Mouse (Mus musculus) MEL (cell line): ENCODE results near the gene Smarcb1. TPM values are rescaled to one million over a fixed set of nuclear protein-coding genes. Genes with fewer than 3 reads are reported as not detected.

Source experiments
- DNase-seq: peaks from one replicate; pipeline ENCODE4 v3.0.0; 2011; ENCODE audit warnings: low read depth, low spot score
- H3K27ac ChIP-seq: 2 replicates; pipeline ENCODE4 v1.5.1; 2012; ENCODE audit warnings: low read depth, mild to moderate bottlenecking, control low read depth, low read length, moderate library complexity; ENCODE audit not compliant: control insufficient read depth
- H3K27me3 ChIP-seq, 2 experiments: fragments of 150-350 bp in 1 of 2; sonication (generic) in 1 of 2; 2 replicates each; pipeline ENCODE4 v1.6.1; 2012; ENCODE audit warnings: low read length in 2 of 2, mild to moderate bottlenecking in 2 of 2, improper control_type of control experiment in 1 of 2, moderate library complexity in 1 of 2; ENCODE audit not compliant: insufficient read depth in 2 of 2, control insufficient read depth in 1 of 2
- H3K36me3 ChIP-seq, 2 experiments: 2 replicates each; pipeline ENCODE4 v1.6.1; 2012 to 2014; ENCODE audit warnings: low read length in 2 of 2, improper control_type of control experiment in 1 of 2, inconsistent platforms in 1 of 2, mild to moderate bottlenecking in 1 of 2; ENCODE audit not compliant: insufficient read depth in 2 of 2, control insufficient read depth in 1 of 2
- H3K4me1 ChIP-seq, 2 experiments: fragments of 150-350 bp in 1 of 2; sonication (generic) in 1 of 2; 2 replicates each; pipeline ENCODE4 v1.6.1; 2012; ENCODE audit warnings: low read length in 2 of 2, improper control_type of control experiment in 1 of 2, mild to moderate bottlenecking in 1 of 2; ENCODE audit not compliant: insufficient read depth in 2 of 2, control insufficient read depth in 1 of 2
- H3K4me3 ChIP-seq, 2 experiments: fragments of 150-350 bp in 1 of 2; sonication (generic) in 1 of 2; 2 replicates each; pipeline ENCODE4 v1.5.1; 2012; ENCODE audit warnings: low read depth in 2 of 2, low read length in 2 of 2, mild to moderate bottlenecking in 2 of 2, moderate library complexity in 2 of 2, control low read depth in 1 of 2, improper control_type of control experiment in 1 of 2; ENCODE audit not compliant: control insufficient read depth in 1 of 2, insufficient read depth in 1 of 2
- H3K79me2 ChIP-seq: 2 replicates; pipeline ENCODE4 v1.6.1; 2012; ENCODE audit warnings: mild to moderate bottlenecking, low read length, moderate library complexity; ENCODE audit not compliant: control insufficient read depth, poor library complexity, insufficient read depth
- H3K9ac ChIP-seq: 2 replicates; pipeline ENCODE4 v1.6.1; 2012; ENCODE audit warnings: low read depth, mild to moderate bottlenecking, control low read depth, low read length, moderate library complexity; ENCODE audit not compliant: control insufficient read depth, poor library complexity, severe bottlenecking
- H3K9me3 ChIP-seq: fragments of 150-350 bp; sonication (generic); replicated peaks from 2 replicates; pipeline ENCODE4 v1.6.1; 2012; ENCODE audit warnings: mild to moderate bottlenecking, low read length, improper control_type of control experiment, moderate library complexity; ENCODE audit not compliant: insufficient read depth
- EP300 ChIP-seq, 2 experiments: IDR thresholded peaks; 2 replicates each; pipeline ENCODE4 v1.6.1; 2011; ENCODE audit warnings: improper control_type of control experiment in 2 of 2, low read length in 2 of 2, low read depth in 1 of 2, mild to moderate bottlenecking in 1 of 2
- MEF2A ChIP-seq: IDR thresholded peaks from 2 replicates; pipeline ENCODE4 v1.6.1; 2014; ENCODE audit warnings: low read depth, mild to moderate bottlenecking, inconsistent platforms, low read length, improper control_type of control experiment; ENCODE audit not compliant: poor library complexity, insufficient replicate concordance, severe bottlenecking; ENCODE audit errors: extremely low read depth
- MXI1 ChIP-seq: IDR thresholded peaks from 2 replicates; pipeline ENCODE4 v1.6.1; 2011; ENCODE audit warnings: mild to moderate bottlenecking, low read depth, low read length, improper control_type of control experiment
- MYB ChIP-seq: IDR thresholded peaks from 2 replicates; pipeline ENCODE4 v1.6.1; 2011; ENCODE audit warnings: mild to moderate bottlenecking, low read depth, low read length, improper control_type of control experiment
- MYC ChIP-seq: IDR thresholded peaks from 2 replicates; pipeline ENCODE4 v1.6.1; 2011; ENCODE audit warnings: low read depth, mild to moderate bottlenecking, low read length, improper control_type of control experiment, moderate library complexity
- NELFE ChIP-seq: IDR thresholded peaks from 2 replicates; pipeline ENCODE4 v1.6.1; 2011; ENCODE audit warnings: low read depth, low read length, improper control_type of control experiment
- TAL1 ChIP-seq: IDR thresholded peaks from 2 replicates; pipeline ENCODE4 v1.6.1; 2012; ENCODE audit warnings: mild to moderate bottlenecking, inconsistent platforms, low read length, moderate library complexity, mixed read lengths
- UBTF ChIP-seq: IDR thresholded peaks from 2 replicates; pipeline ENCODE4 v1.6.1; 2012; ENCODE audit warnings: low read depth, mild to moderate bottlenecking, inconsistent platforms, low read length, improper control_type of control experiment, moderate library complexity, borderline replicate concordance; ENCODE audit not compliant: insufficient read depth
- USF1 ChIP-seq: IDR thresholded peaks from 2 replicates; pipeline ENCODE4 v1.6.1; 2014; ENCODE audit warnings: low read depth, mild to moderate bottlenecking, inconsistent platforms, low read length, improper control_type of control experiment, moderate library complexity
- ZC3H11A ChIP-seq: IDR thresholded peaks from 2 replicates; pipeline ENCODE4 v1.6.1; 2012; ENCODE audit warnings: low read depth, mild to moderate bottlenecking, inconsistent platforms, low read length, improper control_type of control experiment
- ZKSCAN1 ChIP-seq: IDR thresholded peaks from 2 replicates; pipeline ENCODE4 v1.6.1; 2012; ENCODE audit warnings: low read depth, mild to moderate bottlenecking, inconsistent platforms, low read length, improper control_type of control experiment, moderate library complexity
- polyA plus RNA-seq, 2 experiments: library from polyadenylated mRNA; stranded (reverse) in 1 of 2; unstranded in 1 of 2; fragments of >175 nt in 1 of 2; fragments of >200 nt in 1 of 2; gene quantifications; 2 replicates each; pipeline versions ENCODE4 v1.2.1 to v1.2.4; 2012; ENCODE audit warnings: low replicate concordance in 2 of 2, low read depth in 1 of 2; ENCODE audit not compliant: insufficient read length in 2 of 2, insufficient read depth in 1 of 2, missing spikeins in 1 of 2
- total RNA-seq: library from RNA; depleted of rRNA; stranded (reverse); fragments of 300-350 nt; gene quantifications from 2 replicates; pipeline ENCODE4 v1.2.3, GENCODE M21; 2012; rRNA removed

Gene Smarcb1
- total and polyA plus RNA-seq, 3 experiments, result 91.8 to 2,689 (median 117) TPM

- no peak overlapping the region for H3K27ac ChIP-seq
- TF ChIP-seq ZC3H11A, result no peak
- no peak for TF ChIP-seq UBTF
- TF ChIP-seq EP300 (IDR thresholded peaks at IDR 0.05; ENCODE audit: low read depth in 1 of 2, low read length in 2 of 2), result no peak
- TF ChIP-seq ZKSCAN1, result no peak
- TF ChIP-seq USF1, result no peak
- TF ChIP-seq TAL1, result no peak
- TF ChIP-seq MEF2A, result no peak
- no peak for TF ChIP-seq MYB
- no peak for TF ChIP-seq MXI1
- TF ChIP-seq MYC, result no peak
- no peaks in the 10 kb centered on the region for H3K36me3 ChIP-seq
- H3K4me1 ChIP-seq, result no peaks in the 10 kb centered on the region; a peak in 1 of 4 replicates
- H3K27me3 ChIP-seq, result no peaks in the 10 kb centered on the region
- no peaks in the 10 kb centered on the region for H3K9me3 ChIP-seq
- H3K4me3 ChIP-seq, result no peak overlapping the region
- H3K79me2 ChIP-seq, result no peaks in the 10 kb centered on the region
- no peak overlapping the region for H3K9ac ChIP-seq
- no peak for DNase-seq
Measured at GRCm38 (mm10) chr10:75851076-75851475, 70.3 kb downstream of the Smarcb1 start.

DNA sequence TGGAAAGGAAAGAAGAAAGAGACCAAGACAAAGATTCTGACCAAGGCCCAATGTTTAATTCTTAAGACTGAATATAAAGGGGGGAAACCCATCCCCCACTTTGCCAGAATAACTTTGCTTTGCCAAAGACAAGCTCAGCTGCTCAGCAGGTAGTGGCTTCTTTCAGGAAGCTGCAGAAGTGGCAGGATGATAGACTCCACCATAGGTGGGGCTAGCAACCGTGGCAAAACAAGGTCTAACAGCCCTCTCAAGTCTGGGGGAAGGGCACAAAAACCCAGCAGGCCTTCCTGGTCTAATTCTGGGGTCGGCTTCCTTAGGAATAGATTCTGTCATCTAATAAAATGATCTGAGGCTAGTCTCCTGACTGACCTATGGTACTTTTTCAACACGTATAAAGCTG, 73.0 kb downstream of the Smarcb1 start:
- Histone ChIP-seq H3K9me3 (no peaks in the 10 kb centered on the region), H3K4me1 (no peaks in the 10 kb centered on the region; a peak in 1 of 4 replicates), H3K4me3 (no peak overlapping the region), H3K27me3 (no peaks in the 10 kb centered on the region; a peak in 1 of 4 replicates)
- no peak for DNase-seq
- TF ChIP-seq NELFE, result no peak
- TF ChIP-seq, all 39 proteins: peak for 0
- H3K9ac ChIP-seq, result no peak overlapping the region
- no peaks in the 10 kb centered on the region for H3K36me3 ChIP-seq
- H3K27ac ChIP-seq, result no peak overlapping the region
- H3K79me2 ChIP-seq, result no peaks in the 10 kb centered on the region

Other genes starting within 250 kb of the Smarcb1 start
- gene Cabin1, start 157.3 kb downstream of the Smarcb1 start, total RNA-seq, result 27.2 and 28.2 TPM in 2 replicates
- gene Cabin1, start 157.3 kb downstream of the Smarcb1 start, polyA plus RNA-seq, result 100 to 1,000 TPM in 1 of 2 experiments, 10 to 100 TPM in 1; 54.9 to 115 TPM
- gene Ddt, start 148.2 kb downstream of the Smarcb1 start, total RNA-seq, result 45.1 and 48.8 TPM in 2 replicates
- 10 to 100 TPM in 1 of 2 experiments, not detected in 1; 63.4 TPM for gene Ddt, start 148.2 kb downstream of the Smarcb1 start, polyA plus RNA-seq
- not detected in 2 replicates for gene Gm20441, start 140.7 kb downstream of the Smarcb1 start, total RNA-seq
- not detected for gene Gm20441, start 140.7 kb downstream of the Smarcb1 start, polyA plus RNA-seq
- gene Gstt3, start 140.2 kb downstream of the Smarcb1 start, total RNA-seq, result 4.0 TPM in 2 replicates
- gene Gstt3, start 140.2 kb downstream of the Smarcb1 start, polyA plus RNA-seq, result 10 to 100 TPM in 1 of 2 experiments, not detected in 1; 10.2 TPM
- gene Gstt1, start 123.0 kb downstream of the Smarcb1 start, total RNA-seq, result 1.3 and 2.0 TPM in 2 replicates
- 1 to 10 TPM in 1 of 2 experiments, not detected in 1; 3.8 TPM for gene Gstt1, start 123.0 kb downstream of the Smarcb1 start, polyA plus RNA-seq
- not detected in 2 replicates for gene Gstt4, start 99.1 kb downstream of the Smarcb1 start, total RNA-seq
- gene Gstt4, start 99.1 kb downstream of the Smarcb1 start, polyA plus RNA-seq, result not detected
- 4.3 and 4.9 TPM in 2 replicates for gene Gstt2, start 84.2 kb downstream of the Smarcb1 start, total RNA-seq
- 10 to 100 TPM in 1 of 2 experiments, not detected in 1; 10.9 TPM for gene Gstt2, start 84.2 kb downstream of the Smarcb1 start, polyA plus RNA-seq
- 862 and 1,292 TPM in 2 replicates for gene Mif, start 61.4 kb downstream of the Smarcb1 start, total RNA-seq
- 1,000 to 10,000 TPM in 1 of 2 experiments, 100 to 1,000 TPM in 1; 817 to 2,606 TPM for gene Mif, start 61.4 kb downstream of the Smarcb1 start, polyA plus RNA-seq
- gene Derl3, start 28.2 kb downstream of the Smarcb1 start, total RNA-seq, result 0.23 and 0.69 TPM in 2 replicates
- gene Derl3, start 28.2 kb downstream of the Smarcb1 start, polyA plus RNA-seq, result 1 to 10 TPM in 1 of 2 experiments, not detected in 1; 1.5 TPM
- gene Chchd10, start 11.5 kb upstream of the Smarcb1 start, total RNA-seq, result 143 and 158 TPM in 2 replicates
- 100 to 1,000 TPM in 1 of 2 experiments, not detected in 1; 428 TPM for gene Chchd10, start 11.5 kb upstream of the Smarcb1 start, polyA plus RNA-seq
- gene Mmp11, start 14.9 kb upstream of the Smarcb1 start, total RNA-seq, result 1.3 and 1.5 TPM in 2 replicates
- 1 to 10 TPM in 1 of 2 experiments, not detected in 1; 5.9 TPM for gene Mmp11, start 14.9 kb upstream of the Smarcb1 start, polyA plus RNA-seq
- 0.08 and 0.26 TPM in 2 replicates for gene Gm867, start 19.1 kb upstream of the Smarcb1 start, total RNA-seq
- gene Gm867, start 19.1 kb upstream of the Smarcb1 start, polyA plus RNA-seq, result 1 to 10 TPM in 1 of 2 experiments, not detected in 1; 1.6 TPM
- gene Vpreb3, start 21.4 kb upstream of the Smarcb1 start, total RNA-seq, result 0.27 TPM in 1 of 2 replicates, not detected in the other
- under 1 TPM in 1 of 2 experiments, not detected in 1; 0.88 TPM for gene Vpreb3, start 21.4 kb upstream of the Smarcb1 start, polyA plus RNA-seq
- not detected in 2 replicates for gene Gm5134, start 32.9 kb upstream of the Smarcb1 start, total RNA-seq
- gene Gm5134, start 32.9 kb upstream of the Smarcb1 start, polyA plus RNA-seq, result not detected
- 7.9 and 9.0 TPM in 2 replicates for gene Zfp280b, start 111.0 kb upstream of the Smarcb1 start, total RNA-seq
- gene Zfp280b, start 111.0 kb upstream of the Smarcb1 start, polyA plus RNA-seq, result 10 to 100 TPM in 1 of 2 experiments, not detected in 1; 18.6 TPM
- not detected in 2 replicates for gene Slc5a4b, start 189.3 kb upstream of the Smarcb1 start, total RNA-seq
- under 1 TPM in 1 of 2 experiments, not detected in 1; 0.03 TPM for gene Slc5a4b, start 189.3 kb upstream of the Smarcb1 start, polyA plus RNA-seq
- not detected in 2 replicates for gene Slc5a4a, start 225.8 kb upstream of the Smarcb1 start, total RNA-seq
- gene Slc5a4a, start 225.8 kb upstream of the Smarcb1 start, polyA plus RNA-seq, result not detected